Mouse (Mus musculus): ENCODE results near the gene Pdzph1. TPM values are rescaled to one million over a fixed set of nuclear protein-coding genes. Genes with fewer than 3 reads are reported as not detected.

Pdzph1 gene
- polyA plus RNA-seq, 1 experiment from 2014 or later = 2.3 TPM

GRCm38 (mm10) chr17:58957055-58957454 lies 34.1 kb downstream of the Pdzph1 start:
- no peak overlapping the region for H3K9ac ChIP-seq
- no peaks in the 10 kb centered on the region for H3K36me3 ChIP-seq
- no peak overlapping the region for H3K27ac ChIP-seq (replicated peaks)
- no peak overlapping the region for H3K4me3 ChIP-seq
- H3K9me3 ChIP-seq = no peaks in the 10 kb centered on the region
- no peaks in the 10 kb centered on the region for H3K27me3 ChIP-seq
- no peaks in the 10 kb centered on the region for H3K4me1 ChIP-seq (replicated peaks)
- 69% methylated on average over 1 of the region's 1 CpGs for WGBS
- H3K4me2 ChIP-seq = no peak overlapping the region
- ATAC-seq (ENCODE audit: low FRiP score, low read depth) = no peak

DNA sequence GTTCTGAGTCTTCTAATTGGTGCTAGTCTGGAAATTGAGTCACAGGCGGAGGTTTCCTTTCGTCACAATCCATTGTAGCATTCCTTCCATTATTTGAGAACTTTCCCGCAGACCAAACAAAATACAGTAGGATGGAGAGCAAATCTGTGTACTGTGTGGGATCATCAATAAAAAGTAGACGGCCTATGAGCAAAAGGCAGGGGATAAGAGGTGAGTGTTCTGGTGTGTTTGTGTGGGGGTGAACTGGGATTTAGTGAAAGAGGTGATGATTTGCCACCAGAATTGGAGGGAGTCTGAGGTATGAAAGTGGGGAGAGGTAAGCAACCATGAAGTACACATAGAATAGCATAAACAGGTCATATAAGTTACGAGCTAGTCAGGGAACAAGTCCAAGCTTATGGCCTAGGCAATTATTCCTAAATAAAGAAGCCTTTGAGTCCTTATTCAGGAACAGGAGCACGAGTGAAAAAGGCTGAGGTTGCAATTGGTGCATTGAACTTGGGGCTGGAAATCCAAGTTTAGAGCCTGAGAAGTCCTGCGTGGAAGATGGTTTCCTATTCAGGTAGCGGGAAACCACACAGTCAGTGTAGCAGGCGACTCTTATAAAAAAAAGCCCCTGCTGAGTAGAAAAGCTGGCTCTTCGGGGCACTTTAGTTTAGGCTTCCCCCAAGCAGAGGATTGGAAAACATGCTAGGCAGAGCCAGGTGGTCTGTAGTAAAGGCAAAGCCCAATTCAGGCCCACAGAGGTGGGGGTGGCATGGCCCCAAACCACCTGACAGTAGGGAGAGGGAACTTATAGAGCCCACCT lies 48.0 kb downstream of the Pdzph1 start:
- Histone ChIP-seq H3K9ac (no peak overlapping the region), H3K9me3 (no peaks in the 10 kb centered on the region), H3K4me3 (no peak overlapping the region), H3K36me3 (no peaks in the 10 kb centered on the region), H3K27ac (replicated peaks) (no peak overlapping the region), H3K27me3 (no peaks in the 10 kb centered on the region), H3K4me1 (replicated peaks) (no peaks in the 10 kb centered on the region), H3K4me2 (no peak overlapping the region)
- WGBS = 73% methylated on average over 10 of the region's 10 CpGs
- ATAC-seq (ENCODE audit: low FRiP score, low read depth) = no peak

DNA sequence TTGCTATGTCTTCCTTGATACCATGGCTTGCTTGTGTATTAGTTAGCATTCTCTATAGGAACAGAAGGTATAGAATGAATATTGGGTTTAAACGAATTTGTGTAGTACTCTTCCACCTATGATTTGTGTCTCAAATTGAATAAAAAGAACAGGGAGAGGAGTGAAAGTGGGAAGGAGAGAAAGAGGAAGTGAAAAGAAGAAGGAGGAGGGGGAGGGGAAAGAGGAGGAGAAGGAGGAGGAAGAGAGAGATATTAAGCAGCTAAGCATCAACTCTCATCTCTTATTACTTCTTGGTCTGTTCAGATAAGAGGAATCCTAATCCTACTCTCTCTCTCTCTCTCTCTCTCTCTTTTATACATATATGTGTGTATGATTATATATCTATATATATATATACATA lies 52.6 kb downstream of the Pdzph1 start:
- H3K27me3 ChIP-seq = no peaks in the 10 kb centered on the region
- H3K9me3 ChIP-seq = no peaks in the 10 kb centered on the region
- no peak overlapping the region for H3K4me2 ChIP-seq
- H3K36me3 ChIP-seq = no peaks in the 10 kb centered on the region
- no peak overlapping the region for H3K4me3 ChIP-seq
- no peak overlapping the region for H3K27ac ChIP-seq (replicated peaks)
- 94% methylated on average over 1 of the region's 1 CpGs for WGBS
- no peak for ATAC-seq (ENCODE audit: low FRiP score, low read depth)
- no peaks in the 10 kb centered on the region for H3K4me1 ChIP-seq (replicated peaks)
- no peak overlapping the region for H3K9ac ChIP-seq

- Histone ChIP-seq H3K36me3 (no peaks in the 10 kb centered on the region), H3K9ac (no peak overlapping the region), H3K27me3 (no peaks in the 10 kb centered on the region), H3K9me3 (no peaks in the 10 kb centered on the region), H3K4me2 (no peak overlapping the region), H3K27ac (replicated peaks) (no peak overlapping the region), H3K4me1 (replicated peaks) (no peaks in the 10 kb centered on the region), H3K4me3 (no peak overlapping the region)
- ATAC-seq (ENCODE audit: low FRiP score, low read depth) = no peak
- WGBS = 50% methylated on average over 4 of the region's 4 CpGs
Observed at GRCm38 (mm10) chr17:58937533-58937932, 53.6 kb downstream of the Pdzph1 start.

- Histone ChIP-seq H3K9me3 (no peaks in the 10 kb centered on the region), H3K27me3 (no peaks in the 10 kb centered on the region), H3K4me3 (no peak overlapping the region), H3K4me2 (no peak overlapping the region), H3K9ac (no peak overlapping the region), H3K4me1 (replicated peaks) (no peaks in the 10 kb centered on the region), H3K27ac (replicated peaks) (no peak overlapping the region), H3K36me3 (no peaks in the 10 kb centered on the region)
- WGBS = 22% methylated on average over 1 of the region's 1 CpGs
- no peak for ATAC-seq (ENCODE audit: low FRiP score, low read depth)
Observed at GRCm38 (mm10) chr17:58932983-58933280, 58.2 kb downstream of the Pdzph1 start.

DNA sequence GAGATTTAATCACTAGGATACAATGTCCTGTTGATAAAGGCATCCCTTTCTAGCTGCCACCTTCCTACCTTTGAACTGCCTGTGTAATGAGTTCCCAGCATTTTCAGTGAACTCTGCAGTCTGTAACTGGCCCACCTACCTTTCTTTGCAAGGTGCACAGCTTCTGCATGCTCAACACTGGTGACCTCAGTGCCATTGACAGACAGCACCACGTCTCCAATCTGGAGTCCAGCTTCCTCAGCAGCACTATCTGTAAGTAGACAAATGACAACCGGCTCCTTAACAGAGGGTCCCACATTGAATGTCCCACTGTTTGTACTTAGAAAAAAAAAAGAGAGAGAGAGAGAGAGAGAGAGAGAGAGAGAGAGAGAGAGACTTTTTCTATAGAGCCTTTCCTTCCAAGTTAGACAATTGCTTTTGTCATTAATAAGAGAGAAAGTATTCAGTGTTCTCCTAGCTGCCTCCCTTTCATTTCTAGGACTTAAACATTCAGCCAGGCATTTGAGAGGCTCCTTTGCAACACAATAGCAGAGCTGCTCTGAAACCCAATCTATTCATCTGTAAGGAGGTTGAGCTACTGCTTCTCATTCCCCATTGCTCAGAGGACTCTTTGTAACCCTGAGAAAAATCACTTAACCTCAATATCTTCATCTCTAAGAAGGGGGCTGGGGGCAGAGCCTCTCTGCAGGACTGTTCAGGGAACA lies 58.7 kb downstream of the Pdzph1 start:
- Histone ChIP-seq H3K4me2 (no peak overlapping the region), H3K9ac (no peak overlapping the region), H3K4me1 (replicated peaks) (no peaks in the 10 kb centered on the region), H3K36me3 (no peaks in the 10 kb centered on the region), H3K27ac (replicated peaks) (no peak overlapping the region), H3K9me3 (no peaks in the 10 kb centered on the region), H3K4me3 (no peak overlapping the region), H3K27me3 (no peaks in the 10 kb centered on the region)
- WGBS = 7% methylated on average over 2 of the region's 2 CpGs
- ATAC-seq (ENCODE audit: low FRiP score, low read depth) = no peak

DNA sequence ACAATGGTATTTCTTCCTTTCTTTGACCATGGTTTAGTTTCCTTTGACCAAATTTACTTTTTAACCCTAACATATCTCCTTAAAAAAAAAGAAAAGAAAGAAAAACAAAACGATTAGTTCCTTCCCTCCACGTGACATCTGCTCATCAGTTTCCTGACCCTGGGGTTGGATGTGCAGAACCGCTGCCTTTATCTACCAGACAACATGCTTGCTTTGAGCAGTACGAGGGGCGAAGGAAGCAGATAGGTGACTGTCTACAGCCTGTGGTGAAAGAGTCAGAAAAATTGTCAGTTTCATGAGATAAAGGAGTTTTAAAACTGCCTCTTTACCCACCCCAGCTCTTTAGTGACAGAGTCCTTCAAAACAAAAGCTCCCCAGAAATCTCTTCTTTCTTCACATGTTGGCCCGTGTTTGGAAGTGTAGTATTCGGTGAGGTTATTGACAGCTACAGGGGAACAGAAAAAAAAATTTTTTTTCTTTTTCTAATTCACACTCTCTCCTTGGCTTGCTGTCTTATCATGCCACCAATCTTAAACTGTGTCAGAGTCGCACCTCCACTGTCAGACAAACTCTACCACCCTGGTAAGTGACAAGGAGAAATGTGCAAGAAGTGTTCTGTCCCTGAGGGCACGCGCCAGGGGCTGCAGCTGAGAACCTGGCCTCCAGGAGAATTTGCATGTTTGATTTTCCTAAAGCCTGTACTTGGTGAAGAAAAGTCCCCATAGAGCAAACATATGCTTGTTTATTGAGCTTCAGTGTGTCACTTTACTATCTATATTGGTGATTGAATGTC lies 66.2 kb downstream of the Pdzph1 start:
- H3K4me3 ChIP-seq = no peak overlapping the region
- no peaks in the 10 kb centered on the region for H3K27me3 ChIP-seq
- no peak overlapping the region for H3K4me2 ChIP-seq
- H3K9me3 ChIP-seq = no peaks in the 10 kb centered on the region
- no peaks in the 10 kb centered on the region for H3K36me3 ChIP-seq
- H3K4me1 ChIP-seq (replicated peaks) = peaks cover 8% of the 10 kb centered on the region
- ATAC-seq (ENCODE audit: low FRiP score, low read depth) = no peak
- no peak overlapping the region for H3K27ac ChIP-seq (replicated peaks)
- H3K9ac ChIP-seq = no peak overlapping the region
- WGBS = 73% methylated on average over 10 of the region's 10 CpGs

DNA sequence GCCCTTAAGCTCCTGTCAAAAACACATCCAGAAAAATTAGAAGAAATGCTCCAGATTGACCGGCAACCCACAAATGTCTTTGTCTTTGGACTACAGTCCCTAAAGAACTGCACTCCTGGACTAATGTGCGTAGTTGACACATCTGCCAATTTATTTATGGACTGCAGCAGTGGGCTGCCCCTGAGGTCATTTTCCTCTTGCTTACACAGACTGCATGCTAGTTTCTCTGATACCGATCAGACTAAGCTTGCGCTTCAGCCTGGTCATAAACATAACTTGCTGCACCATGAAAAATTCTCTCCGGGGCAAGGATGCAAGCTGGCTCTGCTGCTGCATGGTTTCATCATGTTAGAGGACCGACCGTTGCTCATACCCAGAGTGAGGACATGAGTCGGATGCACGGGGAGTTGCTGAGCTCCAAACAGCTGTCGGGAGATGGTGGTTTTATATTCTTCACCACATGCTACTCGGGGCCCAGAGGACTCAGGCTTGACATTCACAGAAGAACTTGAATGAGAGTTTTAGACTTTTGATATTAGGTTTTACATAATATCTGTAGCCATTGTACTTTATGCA lies 67.2 kb downstream of the Pdzph1 start:
- H3K4me2 ChIP-seq = no peak overlapping the region
- H3K27ac ChIP-seq (replicated peaks) = no peak overlapping the region
- WGBS = 46% methylated on average over 11 of the region's 11 CpGs
- no peak overlapping the region for H3K9ac ChIP-seq
- no peaks in the 10 kb centered on the region for H3K27me3 ChIP-seq
- no peaks in the 10 kb centered on the region for H3K36me3 ChIP-seq
- peaks cover 8% of the 10 kb centered on the region for H3K4me1 ChIP-seq (replicated peaks)
- no peak overlapping the region for H3K4me3 ChIP-seq
- no peaks in the 10 kb centered on the region for H3K9me3 ChIP-seq
- ATAC-seq (ENCODE audit: low FRiP score, low read depth) = peak; percentile 72

GRCm38 (mm10) chr17:58923316-58923866 lies 67.8 kb downstream of the Pdzph1 start:
- Histone ChIP-seq H3K9ac (no peak overlapping the region), H3K36me3 (no peaks in the 10 kb centered on the region), H3K27me3 (no peaks in the 10 kb centered on the region), H3K4me1 (replicated peaks) (peaks cover 8% of the 10 kb centered on the region), H3K4me3 (no peak overlapping the region), H3K4me2 (no peak overlapping the region), H3K27ac (replicated peaks) (no peak overlapping the region), H3K9me3 (no peaks in the 10 kb centered on the region)
- 47% methylated on average over 7 of the region's 7 CpGs for WGBS
- ATAC-seq (ENCODE audit: low FRiP score, low read depth) = no peak

GRCm38 (mm10) chr17:58922821-58923220 lies 68.4 kb downstream of the Pdzph1 start:
- 90% methylated on average over 2 of the region's 2 CpGs for WGBS
- ATAC-seq (ENCODE audit: low FRiP score, low read depth) = no peak
- H3K4me3 ChIP-seq = no peak overlapping the region
- no peaks in the 10 kb centered on the region for H3K27me3 ChIP-seq
- no peak overlapping the region for H3K27ac ChIP-seq (replicated peaks)
- peaks cover 8% of the 10 kb centered on the region for H3K4me1 ChIP-seq (replicated peaks)
- H3K36me3 ChIP-seq = no peaks in the 10 kb centered on the region
- H3K9me3 ChIP-seq = no peaks in the 10 kb centered on the region
- no peak overlapping the region for H3K9ac ChIP-seq
- no peak overlapping the region for H3K4me2 ChIP-seq

GRCm38 (mm10) chr17:58919927-58920326 lies 71.2 kb downstream of the Pdzph1 start:
- 41% methylated on average over 4 of the region's 4 CpGs for WGBS
- no peak overlapping the region for H3K9ac ChIP-seq
- peaks cover 8% of the 10 kb centered on the region for H3K4me1 ChIP-seq (replicated peaks)
- no peak overlapping the region for H3K4me3 ChIP-seq
- H3K27ac ChIP-seq (replicated peaks) = no peak overlapping the region
- ATAC-seq (ENCODE audit: low FRiP score, low read depth) = no peak
- no peaks in the 10 kb centered on the region for H3K9me3 ChIP-seq
- no peaks in the 10 kb centered on the region for H3K27me3 ChIP-seq
- H3K36me3 ChIP-seq = no peaks in the 10 kb centered on the region
- no peak overlapping the region for H3K4me2 ChIP-seq

DNA sequence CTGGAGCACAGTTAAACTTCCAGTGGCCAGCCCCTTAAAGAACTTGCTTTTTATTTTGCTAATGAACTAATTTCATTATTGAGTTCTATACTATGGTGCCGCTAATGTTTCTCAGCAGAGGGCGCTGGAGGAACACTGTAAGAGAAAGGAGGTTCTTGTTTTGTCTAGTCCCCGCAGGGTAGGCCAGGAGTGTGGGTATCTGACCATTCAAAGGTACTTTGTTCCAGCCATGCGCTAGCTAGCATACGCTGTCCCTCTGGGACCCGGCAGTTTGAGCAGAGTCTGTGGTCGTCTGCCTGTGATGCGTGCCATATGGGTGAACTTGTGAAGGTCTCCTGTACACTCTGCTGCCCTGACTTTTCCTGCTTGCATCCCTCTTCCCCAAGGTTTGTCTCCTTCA lies 72.1 kb downstream of the Pdzph1 start:
- H3K27ac ChIP-seq (replicated peaks) = no peak overlapping the region
- H3K9me3 ChIP-seq = no peaks in the 10 kb centered on the region
- H3K4me1 ChIP-seq (replicated peaks) = peaks cover 7% of the 10 kb centered on the region
- H3K9ac ChIP-seq = no peak overlapping the region
- 3% methylated on average over 8 of the region's 8 CpGs for WGBS
- peak; percentile 77 for ATAC-seq (ENCODE audit: low FRiP score, low read depth)
- H3K4me3 ChIP-seq = no peak overlapping the region
- H3K27me3 ChIP-seq = no peaks in the 10 kb centered on the region
- no peaks in the 10 kb centered on the region for H3K36me3 ChIP-seq
- H3K4me2 ChIP-seq = peak overlapping the region; percentile 43

All from hindbrain, embryonic 15.5 days (tissue).